Mouse (Mus musculus): ENCODE results near the gene Plet1. TPM values are rescaled to one million over a fixed set of nuclear protein-coding genes. Genes with fewer than 3 reads are reported as not detected.

Gene Plet1
- total RNA-seq, 1 experiment from 2014 or later: 17.9 TPM

- ATAC-seq (ENCODE audit: extremely low read depth, insufficient number of reproducible peaks, low FRiP score, poor library complexity, severe bottlenecking): no peak
Measured at GRCm38 (mm10) chr9:50491531-50492045, 2.7 kb upstream of the Plet1 start.

DNA sequence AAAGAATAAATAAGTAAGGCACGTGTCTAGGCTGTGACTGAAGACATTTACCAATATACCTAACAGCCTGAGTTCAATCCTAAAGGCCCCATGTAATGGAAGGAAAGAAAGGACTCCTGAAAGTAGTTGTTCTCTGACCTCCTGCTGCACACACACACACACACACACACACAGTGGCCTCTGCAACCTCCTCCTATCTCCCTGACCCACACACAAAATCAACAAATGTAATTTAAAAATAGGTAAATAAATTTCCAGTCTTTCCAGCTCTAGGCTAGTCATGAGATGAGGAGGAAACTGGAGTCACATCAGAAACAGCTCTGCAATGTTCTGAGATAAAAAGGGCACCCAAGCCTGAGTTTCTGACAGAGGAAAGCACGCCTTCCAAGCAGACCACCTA is 548 bp upstream of the Plet1 start:
- ATAC-seq (ENCODE audit: extremely low read depth, insufficient number of reproducible peaks, low FRiP score, poor library complexity, severe bottlenecking): no peak

GRCm38 (mm10) chr9:50495405-50496150 is 1.3 kb downstream of the Plet1 start:
- no peak for ATAC-seq (ENCODE audit: extremely low read depth, insufficient number of reproducible peaks, low FRiP score, poor library complexity, severe bottlenecking)

DNA sequence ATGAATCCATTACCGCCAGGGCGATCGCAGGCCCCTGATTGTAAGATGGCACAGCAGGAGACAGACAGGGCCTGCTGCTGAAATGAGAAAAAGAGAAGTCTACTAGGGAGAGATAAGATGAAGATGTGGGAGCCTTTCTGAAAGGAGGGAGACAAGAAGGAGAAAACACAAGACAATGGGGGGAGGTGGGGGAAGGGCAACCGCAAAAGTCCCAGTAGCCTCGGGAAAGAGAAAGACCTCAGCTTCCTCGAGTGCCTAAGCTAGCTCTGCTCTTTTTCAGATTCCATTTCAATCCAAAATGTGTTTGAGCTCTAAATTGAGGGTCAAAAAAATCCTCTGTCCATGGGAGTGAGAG is 1.8 kb downstream of the Plet1 start:
- no peak for ATAC-seq (ENCODE audit: extremely low read depth, insufficient number of reproducible peaks, low FRiP score, poor library complexity, severe bottlenecking)

DNA sequence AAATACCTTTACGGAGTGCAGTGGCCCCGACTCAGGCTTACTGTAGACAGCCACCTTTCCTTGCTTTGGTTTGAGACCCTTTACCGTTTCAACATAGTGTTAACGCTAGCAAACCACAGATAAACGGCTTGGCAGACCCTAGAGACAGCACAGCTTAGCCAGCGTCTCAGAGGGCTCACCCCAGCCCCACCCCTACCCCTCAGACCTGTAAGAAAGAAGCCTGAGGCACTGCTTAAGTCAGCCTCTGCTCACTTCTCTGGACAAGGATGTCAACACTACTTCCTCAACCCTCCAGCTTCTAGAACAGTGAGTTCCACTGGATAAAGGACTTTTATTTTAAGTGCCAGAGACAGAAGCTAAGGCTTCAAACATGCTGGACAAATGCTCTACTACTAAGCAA is 2.2 kb downstream of the Plet1 start:
- no peak for ATAC-seq (ENCODE audit: extremely low read depth, insufficient number of reproducible peaks, low FRiP score, poor library complexity, severe bottlenecking)

DNA sequence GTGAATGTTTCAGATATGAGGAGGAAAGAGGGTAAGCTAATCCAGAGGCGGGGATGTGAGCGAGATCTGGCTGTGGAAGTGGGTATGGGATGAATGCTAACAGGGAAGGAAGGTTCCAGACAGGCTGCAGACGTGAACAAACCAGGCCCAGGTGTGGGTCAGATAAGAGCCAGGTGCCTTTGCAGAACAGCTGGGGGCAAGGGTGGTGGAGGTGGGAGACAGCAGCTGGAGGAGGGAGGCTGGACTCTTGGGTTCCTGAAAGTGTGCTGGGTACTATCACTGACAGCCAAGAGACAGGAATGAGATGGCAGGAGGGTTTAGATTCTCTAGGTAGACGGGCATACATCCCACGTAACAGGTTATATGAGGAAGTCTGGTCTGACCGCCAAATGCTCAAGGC is 2.8 kb downstream of the Plet1 start:
- ATAC-seq (ENCODE audit: extremely low read depth, insufficient number of reproducible peaks, low FRiP score, poor library complexity, severe bottlenecking): no peak

DNA sequence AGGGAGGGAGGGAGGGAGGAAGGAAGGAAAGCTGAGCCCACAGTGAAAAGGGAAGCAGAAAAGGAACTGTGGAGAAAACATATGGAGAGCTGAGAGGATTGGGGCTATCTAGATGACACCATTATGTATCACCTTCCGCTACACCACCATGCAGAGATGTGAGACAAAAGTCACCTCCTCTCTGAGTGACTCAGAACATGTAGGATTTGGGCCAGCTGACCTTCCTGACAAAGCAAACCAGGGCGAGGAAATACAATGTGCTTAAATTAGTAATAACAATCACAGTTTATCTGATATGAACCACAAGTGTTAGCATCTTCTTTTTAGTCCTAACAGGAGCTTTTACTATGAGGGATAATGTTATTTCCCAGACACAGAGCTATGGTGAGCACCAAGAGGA is 3.2 kb downstream of the Plet1 start:
- ATAC-seq (ENCODE audit: extremely low read depth, insufficient number of reproducible peaks, low FRiP score, poor library complexity, severe bottlenecking): no peak

DNA sequence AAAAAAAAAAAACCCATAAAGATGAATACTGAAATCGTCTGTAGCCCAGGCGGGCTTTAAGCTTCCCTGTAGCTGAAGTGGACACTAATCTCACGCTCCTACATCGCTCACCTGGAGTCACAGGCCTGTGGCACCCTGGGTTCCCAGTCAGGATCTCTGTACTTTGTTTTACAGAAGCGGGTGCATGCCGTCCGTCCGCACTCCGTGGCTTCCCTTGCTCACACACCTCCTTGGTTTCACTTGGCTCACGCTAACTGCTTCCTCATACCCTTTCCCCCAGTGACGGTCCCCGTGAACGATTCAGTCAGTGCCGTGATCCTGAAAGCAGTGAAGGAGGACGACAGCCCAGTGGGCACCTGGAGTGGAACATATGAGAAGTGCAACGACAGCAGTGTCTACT is 4.5 kb downstream of the Plet1 start:
- ATAC-seq (ENCODE audit: extremely low read depth, insufficient number of reproducible peaks, low FRiP score, poor library complexity, severe bottlenecking): peak; percentile 51; the same call in 1 of the 2 replicates

- ATAC-seq (ENCODE audit: extremely low read depth, insufficient number of reproducible peaks, low FRiP score, poor library complexity, severe bottlenecking): no peak
Measured at GRCm38 (mm10) chr9:50499781-50500180, 5.5 kb downstream of the Plet1 start.

DNA sequence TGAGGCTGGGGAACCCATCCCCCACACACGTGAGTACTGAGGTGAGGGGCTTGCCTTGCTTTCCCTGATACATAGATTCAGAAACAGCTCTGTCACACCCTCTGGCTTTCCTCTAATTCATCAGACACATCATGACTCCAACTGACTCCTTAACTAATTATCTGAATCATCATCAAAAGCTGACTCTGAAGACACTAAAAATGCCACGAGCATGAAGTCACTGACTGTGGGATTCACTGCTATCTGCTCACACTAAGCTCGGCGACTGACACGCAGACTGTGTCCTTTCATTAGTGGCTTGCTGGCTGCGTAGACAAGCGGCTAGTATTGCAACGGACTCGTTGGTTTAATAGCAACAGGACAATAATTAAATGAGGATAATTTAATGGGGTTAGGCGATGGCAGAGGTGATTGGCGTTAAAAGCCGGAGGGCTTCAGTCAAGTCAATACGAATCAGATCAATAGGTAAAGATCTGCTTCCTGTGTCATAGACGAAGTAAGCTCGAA is 6.2 kb downstream of the Plet1 start:
- ATAC-seq (ENCODE audit: extremely low read depth, insufficient number of reproducible peaks, low FRiP score, poor library complexity, severe bottlenecking): no peak

- ATAC-seq (ENCODE audit: extremely low read depth, insufficient number of reproducible peaks, low FRiP score, poor library complexity, severe bottlenecking): no peak
Measured at GRCm38 (mm10) chr9:50500974-50501501, 6.7 kb downstream of the Plet1 start.

DNA sequence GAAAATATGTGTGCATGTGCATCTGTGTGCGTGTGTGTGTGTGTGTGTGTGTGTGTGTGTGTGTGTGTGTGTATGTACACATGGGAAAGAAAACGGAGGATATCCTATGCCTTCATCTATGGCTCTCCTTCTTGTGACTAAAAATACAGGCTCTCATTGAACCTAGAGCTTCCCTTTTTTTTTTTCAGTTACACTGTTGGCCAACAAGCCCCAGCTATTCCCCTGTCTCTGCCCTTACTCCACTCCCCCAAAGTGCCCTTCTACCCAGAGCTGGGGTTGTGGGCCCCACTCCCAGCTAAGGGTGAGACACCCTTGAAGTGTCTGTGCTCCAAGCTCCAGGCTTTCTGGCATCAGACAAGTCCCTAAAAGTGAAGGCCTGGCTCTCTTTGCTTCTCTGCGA is 8.6 kb downstream of the Plet1 start:
- no peak for ATAC-seq (ENCODE audit: extremely low read depth, insufficient number of reproducible peaks, low FRiP score, poor library complexity, severe bottlenecking)

DNA sequence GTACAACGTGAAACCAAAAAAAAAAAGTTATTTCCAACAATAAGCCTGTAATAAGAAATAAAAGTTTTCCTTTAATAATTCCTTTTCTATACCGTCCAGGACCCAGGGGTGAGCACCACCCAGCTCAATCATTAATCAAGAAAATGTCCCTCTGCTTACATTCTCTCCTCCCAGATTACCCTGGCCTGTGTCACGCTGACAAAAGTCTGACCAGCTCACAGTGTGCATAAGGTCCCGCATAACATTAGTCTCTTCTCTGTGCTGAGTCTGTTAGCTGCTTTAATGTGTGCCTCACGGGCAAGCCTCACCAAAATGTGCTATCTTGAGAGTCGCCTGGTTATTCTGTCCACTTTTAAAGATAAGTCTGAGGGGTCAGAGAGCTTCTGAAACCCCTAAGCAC is 11.1 kb downstream of the Plet1 start:
- ATAC-seq (ENCODE audit: extremely low read depth, insufficient number of reproducible peaks, low FRiP score, poor library complexity, severe bottlenecking): no peak

DNA sequence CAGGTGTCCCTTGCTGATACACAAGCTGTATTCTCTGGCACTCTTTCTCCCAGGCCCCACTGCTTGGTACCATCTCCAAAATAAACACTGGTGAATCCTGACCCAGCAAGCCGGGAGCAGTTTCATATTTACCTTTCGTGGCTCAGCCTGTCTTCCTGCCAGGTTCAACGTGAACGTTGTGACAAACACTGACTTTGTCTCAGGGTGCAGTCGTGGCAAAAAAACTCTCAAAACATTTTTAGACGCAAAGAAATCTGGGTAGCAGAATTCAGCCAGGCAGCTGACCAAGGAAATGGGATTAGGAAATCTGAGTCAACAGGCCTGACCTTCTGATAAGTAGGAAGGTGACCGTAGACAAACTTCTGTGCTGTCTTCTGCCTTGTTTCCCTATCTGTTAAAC is 13.2 kb downstream of the Plet1 start:
- ATAC-seq (ENCODE audit: extremely low read depth, insufficient number of reproducible peaks, low FRiP score, poor library complexity, severe bottlenecking): no peak

DNA sequence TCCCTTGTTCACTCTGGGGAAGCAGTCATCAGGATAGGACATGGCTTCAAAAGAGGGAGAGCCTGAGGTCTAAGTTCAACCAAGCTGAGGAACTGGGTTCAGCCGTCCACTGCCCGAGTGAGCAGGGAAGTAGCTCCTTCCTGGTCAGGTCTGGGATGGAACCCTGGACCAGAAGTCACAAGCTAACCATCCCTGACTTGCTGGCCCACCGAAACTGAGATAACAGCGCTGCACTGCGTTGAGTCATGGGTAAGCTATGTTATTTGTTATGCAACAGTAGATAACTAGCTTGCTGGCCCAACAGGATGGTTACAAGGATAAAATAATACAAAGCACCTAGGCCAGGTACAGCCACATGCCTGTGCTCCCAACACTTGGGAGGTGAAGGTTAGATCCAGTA is 21.1 kb downstream of the Plet1 start:
- ATAC-seq (ENCODE audit: extremely low read depth, insufficient number of reproducible peaks, low FRiP score, poor library complexity, severe bottlenecking): no peak

DNA sequence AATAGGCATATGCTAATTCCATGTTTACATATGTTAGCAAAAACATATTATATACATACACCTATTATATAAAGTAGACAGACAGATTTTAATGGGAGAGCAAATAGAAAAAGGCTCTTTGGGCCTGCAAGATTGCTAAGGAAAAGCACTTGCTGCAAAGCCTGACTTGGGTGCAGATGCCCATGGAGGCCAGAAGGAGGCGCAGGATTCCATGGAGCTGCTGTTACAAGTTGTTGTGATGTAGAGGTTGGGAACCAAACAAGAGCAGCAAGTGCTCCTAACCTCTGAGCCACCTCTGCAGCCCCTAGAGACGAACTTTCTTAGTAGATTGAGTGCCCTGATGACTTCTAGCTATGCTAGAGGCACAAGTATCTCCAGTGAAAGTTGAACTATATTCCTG is 24.5 kb downstream of the Plet1 start:
- no peak for ATAC-seq (ENCODE audit: extremely low read depth, insufficient number of reproducible peaks, low FRiP score, poor library complexity, severe bottlenecking)

DNA sequence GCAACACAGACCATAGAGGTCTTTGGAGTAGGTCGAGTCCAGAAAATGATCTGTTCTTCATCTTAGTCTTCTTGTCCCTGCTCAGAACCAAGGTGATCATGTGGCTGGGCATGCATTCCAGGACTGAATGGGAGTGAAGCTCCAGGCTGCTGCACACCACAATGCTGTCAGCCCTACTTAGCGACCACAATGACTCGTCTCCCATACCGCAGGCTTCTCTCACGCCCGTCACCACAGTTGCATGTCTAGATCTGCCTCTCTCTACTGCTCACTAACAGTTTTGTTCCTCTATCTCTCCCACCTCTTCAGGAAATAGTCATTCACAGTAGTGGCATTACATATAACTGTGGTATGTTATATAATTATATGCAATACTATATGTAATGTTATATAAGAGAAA is 26.4 kb downstream of the Plet1 start:
- ATAC-seq (ENCODE audit: extremely low read depth, insufficient number of reproducible peaks, low FRiP score, poor library complexity, severe bottlenecking): no peak

DNA sequence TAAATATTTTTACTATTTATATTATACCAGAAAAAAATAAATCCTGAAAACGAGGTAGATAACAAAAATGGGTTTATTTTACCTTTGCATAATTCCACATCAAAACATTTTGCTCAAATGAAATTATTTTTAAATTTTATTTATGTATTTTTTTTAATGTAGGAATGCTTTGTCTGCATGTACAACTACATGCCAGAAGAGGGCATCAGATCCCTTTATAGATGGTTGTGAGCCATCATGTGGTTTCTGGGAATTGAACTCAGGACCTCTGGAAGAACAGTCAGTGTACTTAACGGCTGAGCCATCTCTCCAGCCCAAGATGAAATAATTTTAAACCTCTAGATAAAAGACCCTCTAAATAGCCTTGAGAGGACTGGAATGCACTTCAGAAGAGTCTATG is 27.2 kb downstream of the Plet1 start:
- no peak for ATAC-seq (ENCODE audit: extremely low read depth, insufficient number of reproducible peaks, low FRiP score, poor library complexity, severe bottlenecking)

DNA sequence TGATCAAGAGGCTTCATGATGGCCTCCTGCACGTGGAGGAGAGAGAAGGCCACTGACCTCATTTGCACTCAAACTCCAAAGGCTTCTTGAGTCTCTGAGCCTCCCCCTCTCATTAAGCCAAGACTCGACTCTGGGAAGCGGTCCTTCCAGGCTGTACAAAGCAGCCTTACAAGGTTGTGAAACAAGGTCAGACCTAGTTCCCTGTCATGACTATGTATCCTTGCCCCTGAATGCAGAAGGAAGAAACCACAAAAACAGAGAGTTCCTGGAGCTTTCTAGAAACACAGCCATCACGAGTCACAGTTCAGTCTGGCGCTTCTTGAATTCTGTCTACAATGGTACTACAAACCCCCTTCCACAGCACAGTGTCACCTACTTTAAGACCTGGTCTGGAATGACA is 28.2 kb downstream of the Plet1 start:
- peak; percentile 30; the same call in 1 of the 2 replicates for ATAC-seq (ENCODE audit: extremely low read depth, insufficient number of reproducible peaks, low FRiP score, poor library complexity, severe bottlenecking)

DNA sequence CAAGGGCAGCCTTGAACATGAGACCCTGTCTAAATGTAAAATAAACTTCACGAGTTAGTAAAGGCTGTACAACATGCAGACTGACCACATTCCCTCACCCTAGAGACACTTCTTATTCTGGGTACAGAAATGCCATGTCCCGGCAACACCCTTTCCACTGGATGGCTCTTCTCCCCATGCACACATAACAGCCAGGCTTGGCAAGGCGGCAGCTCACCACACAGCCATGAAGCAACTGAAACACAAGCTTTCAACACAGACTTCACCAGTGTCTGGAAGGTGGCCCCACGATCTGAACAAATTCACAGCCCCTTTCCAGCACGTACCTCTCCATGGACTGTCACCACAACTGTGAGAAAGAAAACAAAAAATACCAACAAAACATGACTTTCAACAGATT is 30.6 kb downstream of the Plet1 start:
- ATAC-seq (ENCODE audit: extremely low read depth, insufficient number of reproducible peaks, low FRiP score, poor library complexity, severe bottlenecking): no peak

- ATAC-seq (ENCODE audit: extremely low read depth, insufficient number of reproducible peaks, low FRiP score, poor library complexity, severe bottlenecking): no peak
Measured at GRCm38 (mm10) chr9:50525585-50525984, 31.3 kb downstream of the Plet1 start.
